Mouse (Mus musculus): Measurements from ENCODE around the gene Tubgcp5. TPM values are rescaled to one million over a fixed set of nuclear protein-coding genes. Genes with fewer than 3 reads are reported as not detected.

Tubgcp5 gene
- polyA plus RNA-seq, 1 experiment, result 25.0 TPM

DNA sequence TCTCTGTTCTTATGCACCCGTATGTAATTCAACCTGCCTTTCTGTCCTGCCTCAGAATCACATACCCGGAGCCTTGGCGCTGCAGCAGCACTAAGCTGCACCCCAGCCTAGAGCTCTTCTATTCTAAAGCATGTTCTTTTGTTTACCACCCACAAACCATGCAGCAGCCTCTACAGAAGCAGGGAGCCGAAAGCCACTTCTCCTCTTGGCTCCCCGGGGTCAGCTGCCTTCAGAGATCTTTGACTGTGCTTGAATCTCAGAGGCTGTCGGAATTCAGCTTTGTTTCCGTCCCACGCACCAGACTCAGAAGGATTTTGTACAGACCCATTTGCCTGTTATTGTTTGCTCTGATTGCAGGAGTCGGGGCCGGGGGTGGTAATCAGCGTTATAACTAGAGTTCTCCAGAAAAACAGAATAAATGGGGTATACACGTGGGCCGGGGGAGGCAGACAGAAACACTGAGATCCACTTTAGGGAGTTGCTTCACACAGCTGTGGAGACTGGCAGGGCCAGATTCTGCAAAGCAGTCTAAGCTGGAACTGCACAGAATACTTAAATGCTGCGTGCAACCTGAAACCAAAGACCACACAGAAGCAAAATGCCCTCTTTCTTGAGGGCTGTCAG, 56.1 kb downstream of the Tubgcp5 start:
- peak; percentile 79 to 81 for DNase-seq (ENCODE audit: extremely low spot score in 1 of 2, low spot score in 1 of 2)

- DNase-seq (ENCODE audit: extremely low spot score in 1 of 2, low spot score in 1 of 2), result no peak
These were observed 58.8 kb downstream of the Tubgcp5 start for GRCm38 (mm10) chr7:55852787-55853186.

DNA sequence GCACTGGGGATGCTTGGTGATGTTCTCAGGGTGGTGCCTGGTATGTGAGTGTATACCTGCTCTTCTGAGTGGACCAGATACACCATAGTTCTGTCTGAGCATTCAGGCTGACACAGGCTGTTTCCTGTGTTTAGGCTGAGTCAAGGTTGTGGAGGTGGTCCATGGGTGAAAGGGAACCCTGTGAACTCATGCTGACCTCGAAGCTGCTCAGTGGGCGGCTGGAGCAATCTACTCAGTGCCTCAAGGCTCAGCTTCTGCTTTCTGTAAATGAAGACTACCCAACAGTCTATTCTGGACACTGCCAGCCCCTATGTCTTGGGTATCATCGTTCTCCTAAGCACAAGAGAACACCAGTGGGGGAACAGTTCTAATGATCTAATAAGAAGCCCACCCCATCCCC, 61.6 kb downstream of the Tubgcp5 start:
- DNase-seq (ENCODE audit: extremely low spot score in 1 of 2, low spot score in 1 of 2), result no peak

DNA sequence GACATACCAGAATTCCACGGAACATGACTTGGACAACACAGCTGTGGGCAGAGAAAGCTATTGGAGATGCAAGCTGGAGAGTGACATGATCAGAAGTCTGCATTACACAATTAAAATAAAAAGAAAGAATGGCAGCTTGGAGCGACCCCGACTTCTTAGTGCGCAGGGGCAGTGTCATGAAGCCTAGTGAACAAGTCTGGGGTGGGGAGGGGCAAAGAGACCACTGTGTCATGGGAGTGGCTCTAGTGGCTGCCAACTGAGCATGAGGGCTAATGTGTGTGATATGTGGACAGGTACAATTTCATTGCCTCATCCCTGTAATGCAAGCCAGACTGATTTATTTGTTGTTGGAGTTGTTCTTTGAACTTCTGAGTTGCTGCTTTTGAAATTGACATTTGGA, 62.8 kb downstream of the Tubgcp5 start:
- DNase-seq (ENCODE audit: extremely low spot score in 1 of 2, low spot score in 1 of 2), result no peak

DNA sequence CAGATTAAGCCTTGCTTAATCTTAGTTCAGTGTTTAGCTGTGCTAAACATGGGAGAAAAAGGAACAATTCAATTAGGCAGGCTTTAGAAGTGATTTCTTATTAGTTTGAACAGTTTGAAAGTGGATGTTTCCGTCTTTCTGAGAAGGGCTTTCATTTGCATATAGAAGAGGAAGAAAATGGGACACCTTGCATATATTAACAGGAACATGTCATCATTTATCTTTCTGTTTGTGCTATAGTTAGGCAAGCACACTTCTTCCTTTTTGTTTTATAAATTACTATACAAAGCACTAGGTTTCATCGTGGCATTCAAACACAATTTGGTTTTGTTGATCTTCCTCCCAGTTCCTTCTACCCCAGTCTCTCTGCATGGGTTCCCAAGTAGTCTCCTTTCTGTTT, 63.8 kb downstream of the Tubgcp5 start:
- DNase-seq (ENCODE audit: extremely low spot score in 1 of 2, low spot score in 1 of 2), result no peak

- DNase-seq (ENCODE audit: extremely low spot score in 1 of 2, low spot score in 1 of 2), result no peak
These were observed 65.0 kb downstream of the Tubgcp5 start for GRCm38 (mm10) chr7:55858836-55859517.

GRCm38 (mm10) chr7:55859518-55859872, 65.5 kb downstream of the Tubgcp5 start:
- DNase-seq (ENCODE audit: extremely low spot score in 1 of 2, low spot score in 1 of 2), result no peak

DNA sequence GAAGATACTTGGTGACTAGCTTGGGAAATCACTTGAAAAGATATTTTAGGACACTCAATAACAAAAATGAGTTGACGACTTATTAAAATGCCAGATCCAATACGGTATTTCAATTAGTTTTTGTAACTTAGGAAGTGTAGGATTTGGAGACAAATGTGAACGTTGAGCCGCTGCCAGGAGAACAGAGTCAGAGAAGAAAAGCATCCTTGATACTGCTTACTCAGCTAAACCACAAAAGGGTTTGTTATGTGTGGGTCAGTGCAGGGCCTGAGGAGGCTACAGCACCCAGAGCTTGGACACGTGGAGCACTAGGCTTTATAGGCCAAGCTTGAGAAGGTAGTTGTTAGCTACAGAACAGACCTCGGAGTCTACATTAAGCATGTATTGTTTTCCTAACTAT, 66.0 kb downstream of the Tubgcp5 start:
- no peak for DNase-seq (ENCODE audit: extremely low spot score in 1 of 2, low spot score in 1 of 2)

DNA sequence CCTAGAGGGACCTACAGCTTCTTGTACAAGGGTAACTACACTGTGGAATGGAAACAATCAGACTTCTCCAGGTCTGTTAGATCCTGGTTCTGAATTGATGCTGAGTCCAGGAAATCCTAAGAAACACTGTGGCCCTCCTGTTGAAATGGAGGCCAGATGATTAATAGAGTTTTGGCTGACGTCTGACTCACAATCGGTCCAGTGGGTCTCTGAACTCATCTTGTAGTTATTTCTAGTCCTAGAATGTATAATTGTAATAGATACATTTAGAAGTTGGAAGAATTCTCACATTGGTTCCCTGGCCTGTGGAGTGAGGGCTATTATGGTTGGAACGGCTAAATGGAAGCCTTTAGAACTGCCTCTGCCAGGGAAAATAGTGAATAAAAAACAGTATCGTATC, 67.2 kb downstream of the Tubgcp5 start:
- no peak for DNase-seq (ENCODE audit: extremely low spot score in 1 of 2, low spot score in 1 of 2)

DNA sequence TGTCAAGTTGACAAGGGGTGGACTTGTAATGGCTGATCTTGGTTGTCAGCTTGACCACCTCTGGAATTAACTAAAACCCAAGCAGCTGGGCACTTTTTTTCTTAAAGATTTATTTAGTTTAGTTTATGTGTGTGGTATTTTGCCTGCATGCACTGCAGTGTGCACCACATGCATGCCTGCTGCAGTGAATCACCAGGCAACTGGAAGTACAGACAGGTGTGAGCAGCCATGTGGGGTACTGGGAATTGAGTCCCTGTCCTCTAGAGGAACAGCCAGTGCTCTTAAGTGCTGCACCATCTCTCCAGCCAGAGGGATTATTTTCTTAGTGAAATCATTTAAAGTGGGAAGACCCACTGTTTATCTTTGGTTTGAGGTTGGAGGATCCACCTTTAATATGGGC, 71.1 kb downstream of the Tubgcp5 start:
- DNase-seq (ENCODE audit: extremely low spot score in 1 of 2, low spot score in 1 of 2), result no peak

- no peak for DNase-seq (ENCODE audit: extremely low spot score in 1 of 2, low spot score in 1 of 2)
These were observed 71.9 kb downstream of the Tubgcp5 start for GRCm38 (mm10) chr7:55865750-55866416.

DNA sequence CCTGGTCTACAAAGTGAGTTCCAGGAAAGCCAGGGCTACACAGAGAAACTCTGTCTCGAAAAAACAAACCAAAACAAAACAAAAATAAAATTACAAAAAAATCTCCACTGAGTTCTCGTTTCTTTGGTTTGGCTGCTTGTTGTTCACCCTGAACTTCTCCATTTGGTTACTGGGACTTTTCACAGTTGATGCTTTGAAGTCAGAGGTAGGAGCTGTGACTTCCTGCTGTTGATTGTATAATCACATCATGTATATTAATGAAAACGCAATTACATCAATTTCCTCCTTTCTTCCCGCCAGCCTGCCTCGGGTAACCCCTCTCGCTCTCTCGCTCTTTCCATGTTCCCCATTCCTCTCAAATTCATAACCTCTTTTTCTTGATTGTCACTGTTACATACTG, 74.3 kb downstream of the Tubgcp5 start:
- DNase-seq (ENCODE audit: extremely low spot score in 1 of 2, low spot score in 1 of 2), result no peak

GRCm38 (mm10) chr7:55869220-55869619, 75.3 kb downstream of the Tubgcp5 start:
- no peak for DNase-seq (ENCODE audit: extremely low spot score in 1 of 2, low spot score in 1 of 2)

GRCm38 (mm10) chr7:55870340-55871020, 76.5 kb downstream of the Tubgcp5 start:
- DNase-seq (ENCODE audit: extremely low spot score in 1 of 2, low spot score in 1 of 2), result no peak

DNA sequence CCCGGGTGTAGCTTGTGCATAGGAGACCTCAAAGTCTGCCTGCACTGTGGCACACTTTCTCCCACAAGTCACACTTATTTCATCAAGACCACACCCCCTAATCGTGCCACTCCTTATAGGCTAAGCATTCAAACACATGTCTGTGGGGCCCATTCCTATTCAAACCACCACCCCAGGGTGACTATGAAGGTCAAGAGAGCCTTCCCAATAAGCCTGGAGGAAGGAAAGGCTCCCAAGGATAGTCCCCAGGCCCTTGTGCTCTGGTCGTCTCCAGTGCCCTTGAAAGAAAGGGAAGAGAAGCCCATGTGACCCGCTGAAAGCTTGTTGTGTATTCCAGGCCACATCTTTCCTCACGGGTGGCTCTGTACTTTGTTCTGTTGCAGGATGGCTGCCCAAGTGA, 77.5 kb downstream of the Tubgcp5 start:
- no peak for DNase-seq (ENCODE audit: extremely low spot score in 1 of 2, low spot score in 1 of 2)

DNA sequence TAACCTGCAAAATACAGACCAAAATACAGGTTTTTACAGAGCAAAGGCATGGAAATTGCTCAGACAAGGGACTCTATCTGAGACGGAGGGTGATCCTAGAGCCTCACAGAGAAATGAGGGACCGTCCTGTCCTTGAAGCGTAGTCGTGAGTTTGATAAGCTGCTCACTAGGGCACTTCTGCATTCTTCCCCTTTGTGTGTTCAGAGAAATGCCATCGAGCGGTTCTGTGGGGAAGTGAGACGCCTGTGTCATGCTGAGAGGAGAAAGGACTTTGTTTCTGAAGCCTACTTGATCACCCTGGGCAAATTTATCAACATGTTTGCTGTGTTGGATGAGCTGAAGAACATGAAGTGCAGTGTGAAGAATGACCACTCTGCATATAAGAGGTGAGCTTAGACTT, 80.7 kb downstream of the Tubgcp5 start:
- DNase-seq (ENCODE audit: extremely low spot score in 1 of 2, low spot score in 1 of 2), result no peak

DNA sequence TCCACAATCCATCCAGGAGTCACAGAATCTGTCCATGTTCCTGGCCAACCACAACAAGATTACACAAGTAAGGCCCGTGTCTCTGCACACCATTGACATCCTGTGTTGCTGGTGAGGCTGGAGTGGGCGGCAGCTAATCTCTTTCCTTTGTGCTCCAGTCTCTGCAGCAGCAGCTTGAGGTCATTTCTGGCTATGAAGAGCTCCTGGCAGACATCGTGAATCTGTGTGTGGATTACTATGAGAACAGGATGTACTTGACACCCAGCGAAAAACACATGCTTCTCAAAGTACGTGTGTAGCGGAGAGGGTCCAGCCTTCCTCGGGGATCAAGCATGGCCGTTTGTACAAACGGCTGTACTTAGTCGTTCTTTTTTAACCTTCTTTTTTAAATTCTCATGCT, 83.8 kb downstream of the Tubgcp5 start:
- DNase-seq (ENCODE audit: extremely low spot score in 1 of 2, low spot score in 1 of 2), result no peak

DNA sequence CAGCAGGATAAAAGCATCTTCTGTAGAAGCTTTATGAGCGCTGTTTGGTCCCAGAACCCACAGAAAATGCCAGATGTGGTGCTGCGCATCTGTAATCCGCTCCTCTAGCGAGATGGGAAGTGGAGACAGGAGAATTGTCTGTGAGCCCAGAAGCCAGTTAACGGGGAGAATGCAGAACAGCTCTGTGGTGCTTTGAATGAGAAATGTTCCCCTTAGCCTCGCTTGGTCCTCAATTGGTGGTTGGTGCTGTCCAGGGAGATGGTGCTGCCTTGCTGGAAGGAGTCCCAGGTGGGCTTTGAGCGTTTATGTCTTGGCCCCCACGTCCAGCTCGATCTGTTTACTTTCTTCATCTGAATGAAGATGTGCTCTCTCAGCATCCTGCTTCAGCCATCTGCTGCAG, 86.9 kb downstream of the Tubgcp5 start:
- DNase-seq (ENCODE audit: extremely low spot score in 1 of 2, low spot score in 1 of 2), result no peak
